Mouse (Mus musculus): ENCODE measurements around the gene Acap2.
A peak's percentile ranks its signal among the peaks of the same experiment; 100 is the strongest.

- TF ChIP-seq MEF2A (IDR thresholded peaks at IDR 0.05; ENCODE audit: extremely low read depth, insufficient replicate concordance, low read depth, low read length, poor library complexity, severe bottlenecking) (no peak), TAL1 (IDR thresholded peaks at IDR 0.05; ENCODE audit: low read length) (no peak), GATA1 (IDR thresholded peaks at IDR 0.05; ENCODE audit: low read depth, low read length) (no peak), CTCF (IDR thresholded peaks at IDR 0.05 in 2 of 3, conservative IDR thresholded peaks at IDR 0.05 in 1 of 3; ENCODE audit: control insufficient read depth in 1 of 3, insufficient read depth in 1 of 3, low read depth in 2 of 3, low read length in 3 of 3, poor library complexity in 1 of 3, severe bottlenecking in 1 of 3) (no peak), UBTF (IDR thresholded peaks at IDR 0.05; ENCODE audit: borderline replicate concordance, insufficient read depth, low read depth, low read length) (no peak), POLR2A (IDR thresholded peaks at IDR 0.05; ENCODE audit: control insufficient read depth in 1 of 2, insufficient read depth in 1 of 2, low read depth in 1 of 2, low read length in 2 of 2, poor library complexity in 1 of 2) (peak in 1 of 2 experiments; percentile 55; a peak in 1 of 4 replicates), MAX (IDR thresholded peaks at IDR 0.05; ENCODE audit: low read length) (peak; percentile 67; the same call in 1 of the 2 replicates), SMC3 (IDR thresholded peaks at IDR 0.05; ENCODE audit: low read depth, low read length) (no peak), TBP (IDR thresholded peaks at IDR 0.05; ENCODE audit: low read depth, low read length) (no peak; the same call in 1 of the 2 replicates), BHLHE40 (IDR thresholded peaks at IDR 0.05; ENCODE audit: borderline replicate concordance, low read depth, low read length) (no peak), MAFK (IDR thresholded peaks at IDR 0.05; ENCODE audit: borderline replicate concordance, low read depth, low read length) (no peak)
Observed at GRCm38 (mm10) chr16:31080573-31081051, 120.4 kb downstream of the Acap2 start.
